Mouse (Mus musculus) layer of hippocampus, adult 2 months (tissue): ENCODE measurements around the gene Rnf216. TPM values are rescaled to one million over a fixed set of nuclear protein-coding genes. Genes with fewer than 3 reads are reported as not detected.

Source experiments
- DNase-seq, 2 experiments: peaks; one replicate each; pipeline ENCODE4 v3.0.0; 2022; ENCODE audit warnings: low spot score in 2 of 2
- H3K27ac ChIP-seq: fragments of 200-600 bp; 2 replicates; pipeline ENCODE4 v1.8.1; 2022
- H3K4me3 ChIP-seq: fragments of 200-600 bp; 2 replicates; pipeline ENCODE4 v1.8.1; 2022; ENCODE audit warnings: mild to moderate bottlenecking
- CTCF ChIP-seq: fragments of 200-600 bp; conservative IDR thresholded peaks from 2 replicates; pipeline ENCODE4 v1.8.1; 2022; ENCODE audit warnings: antibody characterized with exemption, mild to moderate bottlenecking, moderate library complexity
- microRNA-seq, 2 experiments: library from miRNA; unstranded; fragments of <30 nt; microRNA quantifications; one replicate each; pipeline ENCODE4 v1.2.0; 2021
- total RNA-seq, 2 experiments: library from RNA; stranded (reverse); gene quantifications; 2 replicates each; pipeline ENCODE4 v1.2.3; 2021

Rnf216 gene
- total RNA-seq, 2 experiments from 2014 or later: 47.8 to 52.5 TPM

DNA sequence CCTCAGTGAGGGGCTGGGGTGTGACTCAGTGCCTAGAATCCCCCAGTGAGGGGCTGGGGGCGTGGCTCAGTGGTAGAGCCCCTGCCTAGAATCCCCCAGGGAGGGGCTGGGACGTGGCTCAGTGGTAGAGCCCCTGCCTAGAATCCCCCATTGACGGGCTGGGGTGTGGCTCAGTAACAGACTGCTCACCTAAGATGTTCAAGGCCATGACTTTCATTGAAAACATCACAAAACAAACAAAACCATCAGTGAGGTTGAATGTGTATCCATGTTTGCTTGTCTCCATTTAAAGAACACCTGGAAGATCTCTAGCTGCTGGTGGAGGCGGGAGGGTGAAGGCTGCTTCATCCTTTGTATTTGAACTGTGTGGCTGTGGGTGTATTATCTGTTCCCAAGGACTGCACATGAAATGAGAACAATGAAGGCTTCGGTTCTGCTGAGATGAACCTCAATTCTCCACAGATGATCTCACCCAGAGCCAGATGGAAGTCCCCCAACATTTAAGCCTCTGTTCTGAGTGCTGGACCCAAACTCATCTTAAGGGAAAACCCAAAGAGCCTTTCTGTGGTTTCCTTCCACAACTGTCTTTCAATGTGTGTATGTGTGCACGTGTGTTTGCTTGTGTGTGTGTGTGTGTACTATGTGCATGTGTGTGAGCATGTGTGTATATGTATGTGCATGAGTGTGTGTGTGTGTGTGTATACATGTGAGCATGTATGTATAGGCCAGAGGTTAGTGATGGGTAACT lies 155.7 kb downstream of the Rnf216 start:
- Histone ChIP-seq H3K27ac (no peak overlapping the region), H3K4me3 (no peak overlapping the region)
- DNase-seq: no peak
- TF ChIP-seq CTCF: no peak

DNA sequence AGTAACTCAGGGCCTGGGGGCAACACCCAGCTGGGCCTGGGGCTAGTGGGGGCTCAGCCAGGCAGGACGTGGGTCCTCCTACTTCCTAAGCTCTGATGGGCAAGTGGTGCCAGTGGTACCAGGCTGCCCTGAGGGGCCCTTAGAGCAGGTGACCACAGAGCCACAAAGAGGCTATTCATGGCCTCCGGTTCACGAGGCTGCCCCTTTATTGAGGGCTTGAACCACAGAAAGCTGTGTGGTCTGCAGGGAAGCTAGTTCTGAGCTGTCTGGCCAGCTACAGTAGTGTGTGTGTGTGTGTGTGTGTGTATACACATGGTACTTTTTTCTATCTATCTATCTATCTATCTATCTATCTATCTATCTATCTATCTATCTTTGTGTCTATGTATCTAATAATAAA lies 159.2 kb downstream of the Rnf216 start:
- no peak for DNase-seq
- no peak overlapping the region for H3K4me3 ChIP-seq
- peak overlapping the region; percentile 75 for H3K27ac ChIP-seq
- no peak for TF ChIP-seq CTCF

DNA sequence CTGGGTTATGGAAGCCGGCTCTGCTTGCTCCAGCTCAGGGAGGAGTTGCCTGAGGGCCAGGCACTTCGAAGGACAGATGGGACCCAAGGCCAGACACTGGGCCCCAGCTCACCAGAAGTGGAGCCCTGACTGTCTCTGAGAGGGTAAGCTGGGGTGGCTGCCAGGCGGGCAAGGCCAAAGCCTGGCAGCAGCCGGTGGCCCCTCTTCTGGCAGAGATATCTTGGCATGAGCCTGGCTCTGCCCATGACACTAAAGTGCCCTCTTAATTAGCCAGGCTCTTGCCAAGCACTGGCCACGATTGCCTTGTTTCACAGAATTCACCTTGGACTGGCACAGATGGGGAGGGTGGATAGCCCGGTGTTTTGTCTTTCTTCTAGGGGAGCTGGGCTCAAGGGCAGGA lies 162.4 kb downstream of the Rnf216 start:
- no peak overlapping the region for H3K27ac ChIP-seq
- no peak for TF ChIP-seq CTCF
- H3K4me3 ChIP-seq: no peak overlapping the region
- no peak for DNase-seq

DNA sequence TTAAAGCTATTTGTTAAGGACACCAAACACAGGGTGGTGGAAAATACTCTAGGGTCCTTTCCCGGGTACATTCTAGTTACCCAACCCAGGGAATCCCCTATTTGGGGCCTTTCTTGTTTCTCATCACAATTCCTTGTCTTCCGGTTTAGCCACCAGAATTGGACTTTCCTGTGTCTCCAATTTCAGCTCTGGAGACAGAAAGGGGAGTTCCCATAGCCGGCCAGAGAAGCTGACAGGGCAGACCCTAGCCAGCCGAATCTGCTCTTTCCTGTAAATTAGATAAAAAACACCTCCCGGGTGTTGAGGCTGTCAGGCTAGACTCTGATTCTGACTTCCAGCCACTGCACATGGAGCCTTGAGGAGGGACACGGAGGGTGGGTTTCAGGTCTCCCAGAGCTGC lies 163.2 kb downstream of the Rnf216 start:
- DNase-seq: no peak
- TF ChIP-seq CTCF: no peak
- H3K4me3 ChIP-seq: no peak overlapping the region
- no peak overlapping the region for H3K27ac ChIP-seq

DNA sequence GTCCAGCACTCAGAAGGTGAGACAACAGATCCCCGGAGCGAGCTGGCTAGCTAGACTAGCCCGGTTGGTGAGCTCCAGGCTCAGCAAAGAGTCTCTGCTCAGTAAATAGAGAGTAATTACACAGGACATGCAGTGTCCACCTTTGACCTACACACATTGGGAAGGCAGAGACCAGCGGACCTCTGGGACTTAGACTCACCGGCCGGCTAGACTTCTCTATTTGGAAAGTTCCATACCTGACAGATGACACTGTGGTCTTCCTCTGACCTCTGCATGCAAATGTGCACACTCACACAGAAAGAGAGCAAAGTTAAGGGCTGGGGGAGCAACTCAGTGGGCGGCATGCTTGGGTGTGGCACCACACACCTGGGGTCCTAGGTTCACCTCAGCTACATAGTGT lies 165.3 kb downstream of the Rnf216 start:
- no peak for TF ChIP-seq CTCF

DNA sequence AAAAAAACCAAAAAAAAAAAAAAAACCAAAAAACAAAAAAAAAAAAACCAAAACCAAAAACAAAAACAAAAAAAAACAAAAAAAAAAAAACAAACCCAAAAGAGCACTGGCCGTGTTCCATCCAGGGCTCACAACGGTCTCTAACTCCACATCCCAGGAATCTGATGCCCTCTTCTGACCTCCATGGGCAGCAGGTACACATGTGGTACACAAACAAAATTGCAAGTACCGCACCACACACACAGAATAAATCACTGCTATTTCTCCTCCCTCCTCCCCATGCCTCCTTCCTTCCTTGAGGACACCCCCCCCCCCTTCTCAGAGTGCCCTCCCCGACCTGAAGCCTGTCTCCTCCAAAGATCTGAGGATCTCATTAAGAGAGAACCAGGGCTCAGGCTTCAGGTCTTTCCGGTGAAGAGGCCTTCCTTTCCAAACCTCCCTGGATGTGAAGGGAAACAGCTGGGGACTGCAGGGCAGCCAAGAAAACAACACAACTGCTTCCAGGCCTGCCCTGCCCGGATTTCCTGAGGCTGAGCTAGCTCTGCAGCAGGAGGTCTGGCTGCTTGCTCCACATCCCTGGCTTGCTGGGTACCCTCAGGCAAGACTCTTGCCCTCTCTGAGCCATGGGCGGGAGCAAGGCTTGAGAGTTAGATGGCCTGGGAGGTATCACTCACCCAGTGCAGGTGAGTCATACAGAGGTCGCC lies 167.7 kb downstream of the Rnf216 start:
- no peak for DNase-seq
- H3K27ac ChIP-seq: no peak overlapping the region
- H3K4me3 ChIP-seq: no peak overlapping the region

More for the DNA sequence above, 165.3 kb downstream of the Rnf216 start:
- no peak overlapping the region for H3K4me3 ChIP-seq
- H3K27ac ChIP-seq: no peak overlapping the region
- DNase-seq: no peak

More for the DNA sequence above, 167.7 kb downstream of the Rnf216 start:
- no peak for TF ChIP-seq CTCF

Small RNAs within 50 kb of the gene (microRNA-seq; reads per million reads assigned to microRNA genes)
- 0 reads per million in 2 experiments for gene Gm44405

Other genes starting within 250 kb of the Rnf216 start
- gene Fbxl18, start 217.6 kb downstream of the Rnf216 start, total RNA-seq: 10 to 100 TPM; 36.7 to 39.9 TPM
- gene Actb, start 206.2 kb downstream of the Rnf216 start, total RNA-seq: 1,000 to 10,000 TPM; 3,149 to 3,251 TPM
- gene Fscn1, start 152.7 kb downstream of the Rnf216 start, total RNA-seq: 100 to 1,000 TPM; 172 to 173 TPM
- under 1 TPM; 0.07 to 0.26 TPM for gene Olfr718-ps1, start 34.6 kb upstream of the Rnf216 start, total RNA-seq
- gene Rbak, start 67.8 kb upstream of the Rnf216 start, total RNA-seq: 10 to 100 TPM; 15.2 to 17.4 TPM
- gene Spdye4b, start 68.0 kb upstream of the Rnf216 start, total RNA-seq: not detected
- gene Spdye4a, start 113.9 kb upstream of the Rnf216 start, total RNA-seq: not detected
- gene Zfp12, start 122.2 kb upstream of the Rnf216 start, total RNA-seq: 10 to 100 TPM; 33.8 to 36.1 TPM
- 10 to 100 TPM; 24.0 to 24.3 TPM for gene Zfp316, start 157.0 kb upstream of the Rnf216 start, total RNA-seq
- 1 to 10 TPM; 3.5 to 4.8 TPM for gene Zfp853, start 180.6 kb upstream of the Rnf216 start, total RNA-seq
- gene E130309D02Rik, start 202.4 kb upstream of the Rnf216 start, total RNA-seq: 10 to 100 TPM; 24.8 to 25.0 TPM
- gene Zdhhc4, start 216.3 kb upstream of the Rnf216 start, total RNA-seq: 10 to 100 TPM; 50.1 to 56.3 TPM
- 1 to 10 TPM; 1.2 to 2.2 TPM for gene Grid2ip, start 244.3 kb upstream of the Rnf216 start, total RNA-seq